Mouse (Mus musculus): Measurements from ENCODE around the gene Fam19a2.

DNA sequence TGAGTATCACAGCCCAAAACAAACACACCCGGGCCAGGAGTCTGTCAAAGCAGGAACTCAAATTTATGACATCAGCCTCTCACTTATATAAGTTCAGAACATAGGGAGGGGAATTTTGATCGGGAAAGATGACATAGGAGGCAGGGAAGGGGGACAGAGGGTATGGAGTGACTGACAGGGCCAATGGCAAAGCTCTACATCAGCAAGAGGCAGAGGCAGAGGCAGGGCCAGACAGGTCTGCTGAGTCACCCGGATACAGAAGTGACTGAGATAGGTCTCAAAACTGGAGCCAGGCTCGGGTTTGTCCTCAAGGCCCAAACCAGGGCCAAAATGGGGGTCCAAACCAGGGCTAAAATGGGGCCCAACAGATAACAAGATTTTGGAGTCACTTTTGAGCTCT lies 272.3 kb downstream of the Fam19a2 start:
- TF ChIP-seq CTCF (IDR thresholded peaks at IDR 0.05; ENCODE audit: low read depth) (no peak), EP300 (IDR thresholded peaks at IDR 0.05; ENCODE audit: low read depth) (no peak)
